Comparison of ENCODE assay signal across 8 mouse cellular contexts in the genomic region with DNA sequence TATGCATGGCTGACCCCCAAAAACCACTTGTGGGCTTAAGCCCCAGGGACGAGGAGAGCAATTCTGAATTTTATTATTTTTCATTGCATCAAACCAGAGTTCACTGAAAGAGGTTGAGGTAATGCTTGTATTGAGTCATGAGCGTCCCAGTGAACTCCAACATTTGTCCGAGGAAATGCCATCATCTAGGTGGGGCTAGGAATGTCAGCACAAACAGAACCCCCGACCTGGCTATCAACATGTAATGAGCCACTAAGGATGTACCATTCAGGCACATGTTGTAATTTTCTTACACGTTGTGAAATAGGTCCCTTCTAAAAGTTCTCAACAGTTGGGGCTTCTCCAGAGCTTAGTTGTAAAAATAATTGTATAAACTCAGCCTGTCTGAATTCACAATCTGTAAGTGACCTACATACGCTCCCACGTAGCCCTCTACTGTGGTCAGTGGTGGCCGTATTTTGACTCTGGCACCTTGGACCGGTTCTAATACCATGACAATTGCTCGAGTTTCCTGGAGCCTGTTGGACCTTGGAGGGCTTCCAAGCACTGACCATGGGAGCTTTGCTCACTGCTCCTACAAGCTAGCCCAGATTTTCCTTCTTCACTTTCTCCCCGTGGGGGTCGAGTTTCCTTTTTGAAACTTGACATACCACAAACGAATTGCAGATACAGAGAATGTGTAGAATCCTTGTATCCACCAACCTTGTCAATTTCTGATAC. TPM values are rescaled to one million over a fixed set of nuclear protein-coding genes. Genes with fewer than 3 reads are reported as not detected.
DNase-seq lines count a peak whose midpoint lies in the region; ATAC-seq and TF ChIP-seq lines count a peak whose summit lies in the region.

No protein-coding gene starts in this region.

- H3K4me3 ChIP-seq in midbrain, embryonic 16.5 days (ENCODE audit: low read depth, low read length): no peak overlapping the region
- no peak overlapping the region for H3K4me3 ChIP-seq in midbrain, embryonic 10.5 days
- no peak overlapping the region for H3K4me3 ChIP-seq in lung, embryonic 15.5 days
- H3K4me3 ChIP-seq in stomach, postnatal 0 days (ENCODE audit: low read depth, low read length): no peak overlapping the region
- H3K4me3 ChIP-seq in hindbrain, embryonic 13.5 days: no peak overlapping the region

- peaks cover 3% of the 10 kb centered on the region; the same call in 1 of the 2 replicates for H3K4me1 ChIP-seq in midbrain, embryonic 16.5 days (ENCODE audit: control insufficient read depth, insufficient read depth, low read length)
- no peaks in the 10 kb centered on the region for H3K4me1 ChIP-seq in midbrain, embryonic 10.5 days
- peaks cover 28% of the 10 kb centered on the region for H3K4me1 ChIP-seq in lung, embryonic 15.5 days
- no peaks in the 10 kb centered on the region for H3K4me1 ChIP-seq in stomach, postnatal 0 days (replicated peaks; ENCODE audit: control insufficient read depth, insufficient read depth)
- peaks cover 24% of the 10 kb centered on the region for H3K4me1 ChIP-seq in hindbrain, embryonic 13.5 days (replicated peaks)

- no peak for TF ChIP-seq EP300 in stomach, postnatal 0 days (optimal IDR thresholded peaks at IDR 0.05)

- no peaks in the 10 kb centered on the region for H3K9me3 ChIP-seq in midbrain, embryonic 16.5 days (replicated peaks; ENCODE audit: control insufficient read depth, low read length, poor library complexity, severe bottlenecking)
- H3K9me3 ChIP-seq in midbrain, embryonic 10.5 days (replicated peaks): no peaks in the 10 kb centered on the region
- no peaks in the 10 kb centered on the region for H3K9me3 ChIP-seq in lung, embryonic 15.5 days
- H3K9me3 ChIP-seq in stomach, postnatal 0 days (ENCODE audit: control insufficient read depth, low read length): no peaks in the 10 kb centered on the region
- H3K9me3 ChIP-seq in hindbrain, embryonic 13.5 days: no peaks in the 10 kb centered on the region

- ATAC-seq in midbrain, embryonic 16.5 days: no peak
- ATAC-seq in lung, embryonic 15.5 days (ENCODE audit: borderline replicate concordance, extremely low read depth, low FRiP score, low TSS enrichment): peak; percentile 52
- no peak; the same call in 1 of the 2 replicates for ATAC-seq in stomach, postnatal 0 days (ENCODE audit: low FRiP score, low TSS enrichment)
- no peak for ATAC-seq in hindbrain, embryonic 13.5 days (ENCODE audit: low FRiP score)

- no peak overlapping the region for H3K4me2 ChIP-seq in midbrain, embryonic 16.5 days (ENCODE audit: low read length)
- H3K4me2 ChIP-seq in lung, embryonic 15.5 days: no peak overlapping the region
- H3K4me2 ChIP-seq in stomach, postnatal 0 days (replicated peaks; ENCODE audit: low read depth): peak overlapping the region; percentile 17; the same call in 1 of the 2 replicates
- H3K4me2 ChIP-seq in hindbrain, embryonic 13.5 days: no peak overlapping the region

- no peak overlapping the region for H3K9ac ChIP-seq in midbrain, embryonic 16.5 days (ENCODE audit: low read depth, low read length)
- no peak overlapping the region for H3K9ac ChIP-seq in lung, embryonic 15.5 days
- no peak overlapping the region for H3K9ac ChIP-seq in stomach, postnatal 0 days (ENCODE audit: low read length)
- H3K9ac ChIP-seq in hindbrain, embryonic 13.5 days: no peak overlapping the region

- 79% methylated on average over 13 of the region's 13 CpGs for WGBS in midbrain, embryonic 16.5 days
- 87% methylated on average over 13 of the region's 13 CpGs for WGBS in midbrain, embryonic 10.5 days
- WGBS in lung, embryonic 15.5 days: 50% methylated on average over 13 of the region's 13 CpGs
- WGBS in stomach, postnatal 0 days: 34% methylated on average over 13 of the region's 13 CpGs
- WGBS in hindbrain, embryonic 13.5 days: 75% methylated on average over 13 of the region's 13 CpGs

- H3K27ac ChIP-seq in midbrain, embryonic 16.5 days (ENCODE audit: low read length): 0 out of 2 replicates have a peak overlapping the region, but pooled peaks have one; percentile 24
- no peak overlapping the region for H3K27ac ChIP-seq in midbrain, embryonic 10.5 days (replicated peaks)
- H3K27ac ChIP-seq in lung, embryonic 15.5 days: peak overlapping the region; percentile 46
- H3K27ac ChIP-seq in stomach, postnatal 0 days (replicated peaks): peak overlapping the region; percentile 63
- H3K27ac ChIP-seq in hindbrain, embryonic 13.5 days: no peak overlapping the region

- no peak for DNase-seq in midbrain, embryonic 10.5 days (ENCODE audit: low spot score)
- peak; percentile 12 to 49 for DNase-seq in cerebellum, postnatal 25 days
- peak; percentile 72 for DNase-seq in heart, postnatal 4 days
- DNase-seq in stomach, postnatal 0 days (ENCODE audit: low spot score): no peak
- no peak for DNase-seq in spleen, postnatal 10 days (ENCODE audit: low spot score in 2 of 2)

- H3K27me3 ChIP-seq in midbrain, embryonic 16.5 days (ENCODE audit: control insufficient read depth, insufficient read depth, low read depth, low read length): no peaks in the 10 kb centered on the region
- H3K27me3 ChIP-seq in midbrain, embryonic 10.5 days (ENCODE audit: low read depth, poor library complexity, severe bottlenecking): no peaks in the 10 kb centered on the region
- H3K27me3 ChIP-seq in lung, embryonic 15.5 days: no peaks in the 10 kb centered on the region
- no peaks in the 10 kb centered on the region for H3K27me3 ChIP-seq in stomach, postnatal 0 days (ENCODE audit: control insufficient read depth, insufficient read depth, low read length)
- H3K27me3 ChIP-seq in hindbrain, embryonic 13.5 days: no peaks in the 10 kb centered on the region

- no peak for TF ChIP-seq CTCF in stomach, postnatal 0 days (IDR thresholded peaks at IDR 0.05; ENCODE audit: low read depth)

- no peaks in the 10 kb centered on the region for H3K36me3 ChIP-seq in midbrain, embryonic 16.5 days (ENCODE audit: control insufficient read depth, insufficient read depth, low read length)
- H3K36me3 ChIP-seq in midbrain, embryonic 10.5 days: peaks cover 7% of the 10 kb centered on the region
- 0 out of 2 replicates have a peak, but pooled peaks cover 7% of the 10 kb centered on the region for H3K36me3 ChIP-seq in lung, embryonic 15.5 days
- H3K36me3 ChIP-seq in stomach, postnatal 0 days (ENCODE audit: control insufficient read depth, insufficient read depth, low read length): no peaks in the 10 kb centered on the region
- H3K36me3 ChIP-seq in hindbrain, embryonic 13.5 days: peaks cover 6% of the 10 kb centered on the region

RNA-seq across cellular contexts. Expression of gene Serpine2, which starts 38.0 kb away (rescaled TPM):
- polyA plus RNA-seq in midbrain, embryonic 16.5 days (2015; fragmentation: Nextera tagmentation; extraction: Ambion mirVana): 199 and 259 TPM in 2 replicates
- polyA plus RNA-seq in midbrain, embryonic 10.5 days (2016; fragmentation: Nextera tagmentation; extraction: Ambion mirVana): 54.7 and 60.4 TPM in 2 replicates
- total RNA-seq in heart, postnatal 4 days (2021): 10 to 100 TPM; 47.6 to 50.4 TPM
- 357 TPM in 2 replicates for polyA plus RNA-seq in lung, embryonic 15.5 days (2015; fragmentation: Nextera tagmentation; extraction: Ambion mirVana)
- 44.6 and 45.7 TPM in 2 replicates for polyA plus RNA-seq in stomach, postnatal 0 days (2015; fragmentation: Nextera tagmentation; extraction: Ambion mirVana)
- 210 and 215 TPM in 2 replicates for polyA plus RNA-seq in hindbrain, embryonic 13.5 days (2015; fragmentation: Nextera tagmentation; extraction: Ambion mirVana)

RNA-seq across cellular contexts. Expression of gene Wdfy1, which starts 47.0 kb away (rescaled TPM):
- 137 and 149 TPM in 2 replicates for polyA plus RNA-seq in midbrain, embryonic 16.5 days (2015; fragmentation: Nextera tagmentation; extraction: Ambion mirVana)
- 37.5 and 46.4 TPM in 2 replicates for polyA plus RNA-seq in midbrain, embryonic 10.5 days (2016; fragmentation: Nextera tagmentation; extraction: Ambion mirVana)
- total RNA-seq in heart, postnatal 4 days (2021): 10 to 100 TPM; 30.5 to 31.3 TPM
- 43.0 and 45.1 TPM in 2 replicates for polyA plus RNA-seq in lung, embryonic 15.5 days (2015; fragmentation: Nextera tagmentation; extraction: Ambion mirVana)
- polyA plus RNA-seq in stomach, postnatal 0 days (2015; fragmentation: Nextera tagmentation; extraction: Ambion mirVana): 29.6 and 32.6 TPM in 2 replicates
- polyA plus RNA-seq in hindbrain, embryonic 13.5 days (2015; fragmentation: Nextera tagmentation; extraction: Ambion mirVana): 112 and 116 TPM in 2 replicates

RNA-seq across cellular contexts. Expression of gene Mrpl44, which starts 47.1 kb away (rescaled TPM):
- polyA plus RNA-seq in midbrain, embryonic 16.5 days (2015; fragmentation: Nextera tagmentation; extraction: Ambion mirVana): 41.8 and 42.9 TPM in 2 replicates
- 65.5 and 68.2 TPM in 2 replicates for polyA plus RNA-seq in midbrain, embryonic 10.5 days (2016; fragmentation: Nextera tagmentation; extraction: Ambion mirVana)
- 10 to 100 TPM; 41.4 to 42.6 TPM for total RNA-seq in heart, postnatal 4 days (2021)
- 58.5 and 59.2 TPM in 2 replicates for polyA plus RNA-seq in lung, embryonic 15.5 days (2015; fragmentation: Nextera tagmentation; extraction: Ambion mirVana)
- 36.4 and 37.7 TPM in 2 replicates for polyA plus RNA-seq in stomach, postnatal 0 days (2015; fragmentation: Nextera tagmentation; extraction: Ambion mirVana)
- 46.2 and 47.9 TPM in 2 replicates for polyA plus RNA-seq in hindbrain, embryonic 13.5 days (2015; fragmentation: Nextera tagmentation; extraction: Ambion mirVana)

Comparison
In these comparisons a context has a peak if more than half of its experiments do, and no peak if none do; other contexts are left out.
1. H3K27ac ChIP-seq: peak in midbrain, embryonic 16.5 days (single experiment), lung, embryonic 15.5 days (single experiment) and stomach, postnatal 0 days (single experiment); none in midbrain, embryonic 10.5 days (single experiment) and hindbrain, embryonic 13.5 days (single experiment).
2. DNase-seq: peak in cerebellum, postnatal 25 days (2 of 2) and heart, postnatal 4 days (single experiment); none in midbrain, embryonic 10.5 days (single experiment), stomach, postnatal 0 days (single experiment) and spleen, postnatal 10 days (0 of 2).